Mouse (Mus musculus): ENCODE measurements around the gene Lamb3. TPM values are rescaled to one million over a fixed set of nuclear protein-coding genes. Genes with fewer than 3 reads are reported as not detected.

The Lamb3 gene
- polyA plus RNA-seq, 1 experiment from 2014 or later: 34.9 TPM

- Histone ChIP-seq H3K27ac (replicated peaks) (no peak overlapping the region), H3K4me2 (replicated peaks; ENCODE audit: low read depth) (no peak overlapping the region), H3K9me3 (ENCODE audit: control insufficient read depth, low read length) (no peaks in the 10 kb centered on the region), H3K9ac (ENCODE audit: low read length) (no peak overlapping the region), H3K27me3 (ENCODE audit: control insufficient read depth, insufficient read depth, low read length) (no peaks in the 10 kb centered on the region), H3K4me3 (ENCODE audit: low read depth, low read length) (no peak overlapping the region), H3K36me3 (ENCODE audit: control insufficient read depth, insufficient read depth, low read length) (no peaks in the 10 kb centered on the region), H3K4me1 (replicated peaks; ENCODE audit: control insufficient read depth, insufficient read depth) (no peaks in the 10 kb centered on the region)
- ATAC-seq (ENCODE audit: low FRiP score, low TSS enrichment): no peak
- TF ChIP-seq CTCF (IDR thresholded peaks at IDR 0.05; ENCODE audit: low read depth): no peak
- WGBS: 89% methylated on average over 4 of the region's 4 CpGs
- DNase-seq (ENCODE audit: low spot score): no peak
Observed at GRCm38 (mm10) chr1:193226114-193226513, 18.6 kb downstream of the Lamb3 start.

GRCm38 (mm10) chr1:193226724-193227522 lies 19.4 kb downstream of the Lamb3 start:
- DNase-seq (ENCODE audit: low spot score) (no peak), ATAC-seq (ENCODE audit: low FRiP score, low TSS enrichment) (no peak)
- no peaks in the 10 kb centered on the region for H3K9me3 ChIP-seq (ENCODE audit: control insufficient read depth, low read length)
- H3K9ac ChIP-seq (ENCODE audit: low read length): no peak overlapping the region
- H3K4me2 ChIP-seq (replicated peaks; ENCODE audit: low read depth): no peak overlapping the region
- H3K4me3 ChIP-seq (ENCODE audit: low read depth, low read length): no peak overlapping the region
- no peaks in the 10 kb centered on the region for H3K36me3 ChIP-seq (ENCODE audit: control insufficient read depth, insufficient read depth, low read length)
- no peaks in the 10 kb centered on the region for H3K27me3 ChIP-seq (ENCODE audit: control insufficient read depth, insufficient read depth, low read length)
- TF ChIP-seq EP300 (optimal IDR thresholded peaks at IDR 0.05) (no peak), CTCF (IDR thresholded peaks at IDR 0.05; ENCODE audit: low read depth) (no peak)
- H3K27ac ChIP-seq (replicated peaks): no peak overlapping the region
- no peaks in the 10 kb centered on the region for H3K4me1 ChIP-seq (replicated peaks; ENCODE audit: control insufficient read depth, insufficient read depth)
- 39% methylated on average over 7 of the region's 7 CpGs for WGBS

- no peak for ATAC-seq (ENCODE audit: low FRiP score, low TSS enrichment)
Observed at GRCm38 (mm10) chr1:193227537-193227936, 20.0 kb downstream of the Lamb3 start.

GRCm38 (mm10) chr1:193229570-193229969 lies 22.1 kb downstream of the Lamb3 start:
- DNase-seq (ENCODE audit: low spot score) (no peak), ATAC-seq (ENCODE audit: low FRiP score, low TSS enrichment) (no peak)
- Histone ChIP-seq H3K36me3 (ENCODE audit: control insufficient read depth, insufficient read depth, low read length) (no peaks in the 10 kb centered on the region), H3K27ac (replicated peaks) (no peak overlapping the region), H3K27me3 (ENCODE audit: control insufficient read depth, insufficient read depth, low read length) (no peaks in the 10 kb centered on the region), H3K4me2 (replicated peaks; ENCODE audit: low read depth) (no peak overlapping the region), H3K9me3 (ENCODE audit: control insufficient read depth, low read length) (no peaks in the 10 kb centered on the region), H3K4me3 (ENCODE audit: low read depth, low read length) (no peak overlapping the region), H3K4me1 (replicated peaks; ENCODE audit: control insufficient read depth, insufficient read depth) (no peaks in the 10 kb centered on the region), H3K9ac (ENCODE audit: low read length) (no peak overlapping the region)
- TF ChIP-seq CTCF (IDR thresholded peaks at IDR 0.05; ENCODE audit: low read depth) (no peak), EP300 (optimal IDR thresholded peaks at IDR 0.05) (no peak)
- 93% methylated on average over 5 of the region's 5 CpGs for WGBS

More at GRCm38 (mm10) chr1:193227537-193227936, 20.0 kb downstream of the Lamb3 start:
- H3K27ac ChIP-seq (replicated peaks): no peak overlapping the region
- H3K9me3 ChIP-seq (ENCODE audit: control insufficient read depth, low read length): no peaks in the 10 kb centered on the region
- no peaks in the 10 kb centered on the region for H3K27me3 ChIP-seq (ENCODE audit: control insufficient read depth, insufficient read depth, low read length)
- H3K36me3 ChIP-seq (ENCODE audit: control insufficient read depth, insufficient read depth, low read length): no peaks in the 10 kb centered on the region
- H3K4me1 ChIP-seq (replicated peaks; ENCODE audit: control insufficient read depth, insufficient read depth): no peaks in the 10 kb centered on the region
- H3K4me3 ChIP-seq (ENCODE audit: low read depth, low read length): no peak overlapping the region
- no peak overlapping the region for H3K4me2 ChIP-seq (replicated peaks; ENCODE audit: low read depth)
- DNase-seq (ENCODE audit: low spot score): no peak
- no peak overlapping the region for H3K9ac ChIP-seq (ENCODE audit: low read length)
- TF ChIP-seq CTCF (IDR thresholded peaks at IDR 0.05; ENCODE audit: low read depth): no peak
- no peak for TF ChIP-seq EP300 (optimal IDR thresholded peaks at IDR 0.05)
- WGBS: 77% methylated on average over 4 of the region's 4 CpGs

- H3K4me1 ChIP-seq (replicated peaks; ENCODE audit: control insufficient read depth, insufficient read depth): no peaks in the 10 kb centered on the region
- no peak overlapping the region for H3K4me2 ChIP-seq (replicated peaks; ENCODE audit: low read depth)
- DNase-seq (ENCODE audit: low spot score): no peak
- H3K9ac ChIP-seq (ENCODE audit: low read length): no peak overlapping the region
- no peaks in the 10 kb centered on the region for H3K36me3 ChIP-seq (ENCODE audit: control insufficient read depth, insufficient read depth, low read length)
- ATAC-seq (ENCODE audit: low FRiP score, low TSS enrichment): no peak
- H3K9me3 ChIP-seq (ENCODE audit: control insufficient read depth, low read length): no peaks in the 10 kb centered on the region
- TF ChIP-seq EP300 (optimal IDR thresholded peaks at IDR 0.05): no peak
- TF ChIP-seq CTCF (IDR thresholded peaks at IDR 0.05; ENCODE audit: low read depth): no peak
- H3K4me3 ChIP-seq (ENCODE audit: low read depth, low read length): no peak overlapping the region
- no peak overlapping the region for H3K27ac ChIP-seq (replicated peaks)
- 30% methylated on average over 3 of the region's 3 CpGs for WGBS
- no peaks in the 10 kb centered on the region for H3K27me3 ChIP-seq (ENCODE audit: control insufficient read depth, insufficient read depth, low read length)
Observed at GRCm38 (mm10) chr1:193230531-193230930, 23.0 kb downstream of the Lamb3 start.

- no peaks in the 10 kb centered on the region for H3K36me3 ChIP-seq (ENCODE audit: control insufficient read depth, insufficient read depth, low read length)
- no peak overlapping the region for H3K9ac ChIP-seq (ENCODE audit: low read length)
- no peak overlapping the region for H3K27ac ChIP-seq (replicated peaks)
- ATAC-seq (ENCODE audit: low FRiP score, low TSS enrichment): no peak
- no peak overlapping the region for H3K4me2 ChIP-seq (replicated peaks; ENCODE audit: low read depth)
- H3K4me3 ChIP-seq (ENCODE audit: low read depth, low read length): no peak overlapping the region
- DNase-seq (ENCODE audit: low spot score): no peak
- no peak for TF ChIP-seq CTCF (IDR thresholded peaks at IDR 0.05; ENCODE audit: low read depth)
- TF ChIP-seq EP300 (optimal IDR thresholded peaks at IDR 0.05): no peak
- no peaks in the 10 kb centered on the region for H3K4me1 ChIP-seq (replicated peaks; ENCODE audit: control insufficient read depth, insufficient read depth)
- no peaks in the 10 kb centered on the region for H3K9me3 ChIP-seq (ENCODE audit: control insufficient read depth, low read length)
- no peaks in the 10 kb centered on the region for H3K27me3 ChIP-seq (ENCODE audit: control insufficient read depth, insufficient read depth, low read length)
- 47% methylated on average over 5 of the region's 5 CpGs for WGBS
Observed at GRCm38 (mm10) chr1:193230935-193231334, 23.4 kb downstream of the Lamb3 start.
